Mouse (Mus musculus) MEL (cell line): ENCODE data around the gene Lrrc4.

Source experiments
- CHD2 ChIP-seq: IDR thresholded peaks from 2 replicates; pipeline ENCODE4 v1.6.1; 2011; ENCODE audit warnings: low read length, improper control_type of control experiment
- CTCF ChIP-seq, 3 experiments: IDR thresholded peaks in 2 of 3; conservative IDR thresholded peaks in 1 of 3; 2 replicates each; pipeline ENCODE4 v1.5.1; 2011 to 2012; ENCODE audit warnings: low read length in 3 of 3, low read depth in 2 of 3, mild to moderate bottlenecking in 2 of 3, improper control_type of control experiment in 1 of 3, inconsistent platforms in 1 of 3, mixed read lengths in 1 of 3, moderate library complexity in 1 of 3; ENCODE audit not compliant: control insufficient read depth in 1 of 3, insufficient read depth in 1 of 3, poor library complexity in 1 of 3, severe bottlenecking in 1 of 3
- EP300 ChIP-seq, 2 experiments: IDR thresholded peaks; 2 replicates each; pipeline ENCODE4 v1.6.1; 2011; ENCODE audit warnings: improper control_type of control experiment in 2 of 2, low read length in 2 of 2, low read depth in 1 of 2, mild to moderate bottlenecking in 1 of 2
- ETS1 ChIP-seq: IDR thresholded peaks from 2 replicates; pipeline ENCODE4 v1.6.1; 2012; ENCODE audit warnings: low read depth, mild to moderate bottlenecking, inconsistent platforms, low read length, improper control_type of control experiment, moderate library complexity
- NRF1 ChIP-seq: IDR thresholded peaks from 2 replicates; pipeline ENCODE4 v1.6.1; 2014; ENCODE audit warnings: low read depth, mild to moderate bottlenecking, inconsistent platforms, low read length, improper control_type of control experiment, moderate library complexity; ENCODE audit not compliant: poor library complexity, insufficient read depth, severe bottlenecking
- USF2 ChIP-seq, 2 experiments: IDR thresholded peaks; 2 replicates each; pipeline ENCODE4 v1.6.1; 2011 to 2012; ENCODE audit warnings: improper control_type of control experiment in 2 of 2, low read length in 2 of 2, borderline replicate concordance in 1 of 2, inconsistent platforms in 1 of 2, low read depth in 1 of 2, mild to moderate bottlenecking in 1 of 2; ENCODE audit not compliant: insufficient read depth in 1 of 2

DNA sequence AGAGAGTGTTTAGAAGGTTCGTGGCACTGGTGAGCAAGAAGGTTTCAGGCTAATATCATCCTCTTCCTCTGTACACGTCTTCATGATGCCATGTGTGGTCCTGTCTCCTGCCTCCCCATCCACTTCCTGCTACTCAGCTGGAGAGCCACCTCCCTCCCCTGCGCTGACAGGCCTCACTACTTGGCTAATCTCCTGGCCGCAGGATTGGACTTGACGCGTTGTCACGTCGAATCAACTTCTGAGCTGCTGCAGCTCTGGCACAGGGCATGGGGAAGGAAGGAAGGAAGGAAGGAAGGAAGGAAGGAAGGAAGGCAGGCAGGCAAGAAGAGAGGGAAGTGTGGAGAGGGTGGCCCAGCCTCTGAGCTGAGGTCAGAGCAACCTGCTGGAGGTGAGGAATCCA lies 47.8 kb upstream of the Lrrc4 start:
- no peak for TF ChIP-seq EP300 (IDR thresholded peaks at IDR 0.05; ENCODE audit: low read depth in 1 of 2, low read length in 2 of 2)
- TF ChIP-seq ETS1 = no peak
- TF ChIP-seq USF2 (IDR thresholded peaks at IDR 0.05; ENCODE audit: borderline replicate concordance in 1 of 2, insufficient read depth in 1 of 2, low read depth in 1 of 2, low read length in 2 of 2) = no peak
- TF ChIP-seq NRF1 = no peak
- TF ChIP-seq CTCF (IDR thresholded peaks at IDR 0.05 in 2 of 3, conservative IDR thresholded peaks at IDR 0.05 in 1 of 3; ENCODE audit: control insufficient read depth in 1 of 3, insufficient read depth in 1 of 3, low read depth in 2 of 3, low read length in 3 of 3, poor library complexity in 1 of 3, severe bottlenecking in 1 of 3) = no peak
- TF ChIP-seq CHD2 = no peak
